Mouse (Mus musculus): ENCODE measurements around the gene Ylpm1.

DNA sequence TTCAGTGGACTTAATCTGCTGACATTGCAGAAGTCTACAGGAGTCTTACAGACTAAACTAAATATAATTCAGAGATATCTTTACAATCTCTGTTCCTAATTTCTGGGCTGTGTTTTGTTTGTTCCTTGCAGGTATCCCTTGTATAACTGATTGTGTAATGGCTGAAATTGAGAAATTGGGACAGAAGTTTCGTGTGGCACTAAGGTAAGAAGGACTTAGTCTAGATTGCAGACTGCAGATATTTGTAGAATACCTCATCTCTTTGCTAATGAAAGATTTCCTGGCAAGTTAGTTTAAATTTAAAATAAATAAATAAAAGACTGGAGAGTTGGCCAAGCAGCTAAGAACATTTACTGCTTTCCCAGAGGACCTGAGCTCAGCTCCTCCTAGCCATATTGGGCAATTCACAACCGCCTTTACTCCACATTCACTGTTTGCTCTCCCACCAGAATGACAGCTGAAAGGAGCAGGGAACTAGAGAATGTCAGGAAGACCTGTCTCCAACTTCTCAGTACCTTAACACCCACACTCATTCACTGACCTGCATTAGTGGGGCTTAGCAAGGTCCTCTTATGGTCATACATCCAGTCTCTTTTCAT is 16.8 kb upstream of the Ylpm1 start:
- no peak for TF ChIP-seq CTCF (IDR thresholded peaks at IDR 0.05; ENCODE audit: extremely low read depth, insufficient read depth, insufficient read length, insufficient replicate concordance)
- no peak for TF ChIP-seq POLR2A (IDR thresholded peaks at IDR 0.05; ENCODE audit: low read depth, low read length)

All from spleen, adult 2 months (tissue).